Mouse (Mus musculus): ENCODE measurements at regions not wholly inside any gene's neighbourhood (a gene's known extent, or its start where the extent isn't known, plus 50 kb on each side); places are given as distances from the start of the nearest gene placed in this dataset.

GRCm38 (mm10) chr19:33053199-33053867 lies 296.0 kb downstream of the Pten start:
- no peak for DNase-seq (ENCODE audit: low spot score)

- no peak for DNase-seq (ENCODE audit: low spot score)
These were observed 299.1 kb downstream of the Pten start for GRCm38 (mm10) chr19:33056372-33056791.

GRCm38 (mm10) chr19:33061006-33061405 lies 303.7 kb downstream of the Pten start:
- no peak for DNase-seq (ENCODE audit: low spot score)

- no peak for DNase-seq (ENCODE audit: low spot score)
These were observed 305.1 kb downstream of the Pten start for GRCm38 (mm10) chr19:33062165-33063058.

GRCm38 (mm10) chr19:33065274-33066200 lies 308.2 kb downstream of the Pten start:
- no peak for DNase-seq (ENCODE audit: low spot score)

- DNase-seq (ENCODE audit: low spot score) = no peak
These were observed 311.2 kb downstream of the Pten start for GRCm38 (mm10) chr19:33068351-33068955.

GRCm38 (mm10) chr19:33069761-33070160 lies 312.5 kb downstream of the Pten start:
- no peak for DNase-seq (ENCODE audit: low spot score)

GRCm38 (mm10) chr19:33072299-33072698 lies 315.0 kb downstream of the Pten start:
- no peak for DNase-seq (ENCODE audit: low spot score)

- DNase-seq (ENCODE audit: low spot score) = no peak
These were observed 317.2 kb downstream of the Rnls start for GRCm38 (mm10) chr19:33074907-33075306.

- DNase-seq (ENCODE audit: low spot score) = no peak
These were observed 313.3 kb downstream of the Rnls start for GRCm38 (mm10) chr19:33078681-33079360.

- no peak for DNase-seq (ENCODE audit: low spot score)
These were observed 312.1 kb downstream of the Rnls start for GRCm38 (mm10) chr19:33079959-33080358.

- no peak for DNase-seq (ENCODE audit: low spot score)
These were observed 310.6 kb downstream of the Rnls start for GRCm38 (mm10) chr19:33081493-33081892.

GRCm38 (mm10) chr19:33083371-33083770 lies 308.7 kb downstream of the Rnls start:
- no peak for DNase-seq (ENCODE audit: low spot score)

GRCm38 (mm10) chr19:33084683-33085082 lies 307.4 kb downstream of the Rnls start:
- DNase-seq (ENCODE audit: low spot score) = no peak

Measured in ovary, postnatal 10 days (tissue).